Mouse (Mus musculus): ENCODE measurements around the gene Kap. TPM values are rescaled to one million over a fixed set of nuclear protein-coding genes. Genes with fewer than 3 reads are reported as not detected.
A peak's percentile ranks its signal among the peaks of the same experiment; 100 is the strongest.
"Not testable (repeated sequence)": the region's sequence is repeated elsewhere in the genome, so short reads cannot be mapped to it uniquely, and the experiment has no call there.

The Kap gene
- polyA plus RNA-seq (2016; fragmentation: Nextera tagmentation; extraction: Ambion mirVana): not detected in 2 replicates

DNA sequence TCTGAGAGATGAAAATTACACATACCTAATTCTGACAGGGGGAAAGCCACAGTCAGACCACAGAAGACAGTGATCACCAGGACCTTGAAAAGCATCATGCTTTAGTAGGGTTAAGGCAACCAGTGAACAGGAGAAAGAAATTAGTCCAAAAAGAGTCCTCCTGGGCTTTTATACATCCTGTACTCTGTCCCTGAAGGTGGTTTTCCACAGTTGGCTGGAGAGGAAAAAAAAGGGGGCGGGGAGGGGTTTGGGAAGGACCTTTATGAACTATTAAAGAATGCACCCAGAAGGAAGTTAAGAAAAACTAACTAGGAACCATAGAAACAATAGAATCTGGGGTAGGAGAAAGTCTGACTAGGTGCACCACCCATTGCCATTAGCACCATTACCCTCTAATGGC, at the start of gene Kap:
TSS of gene Kap (minus strand) at position 237 of the 400 bp plus-strand sequence.
- Histone ChIP-seq H3K4me1 (no peaks in the 10 kb centered on the region), H3K4me2 (no peak within 1 kb of the TSS), H3K27me3 (no peaks in the 10 kb centered on the region), H3K36me3 (replicated peaks) (no peaks in the 10 kb centered on the region), H3K27ac (no peak within 1 kb of the TSS), H3K9ac (no peak within 1 kb of the TSS), H3K9me3 (no peaks in the 10 kb centered on the region), H3K4me3 (replicated peaks) (no peak within 1 kb of the TSS)
- 92% methylated on average over 1 of the region's 1 CpGs for WGBS
- ATAC-seq (ENCODE audit: low FRiP score): no peak

DNA sequence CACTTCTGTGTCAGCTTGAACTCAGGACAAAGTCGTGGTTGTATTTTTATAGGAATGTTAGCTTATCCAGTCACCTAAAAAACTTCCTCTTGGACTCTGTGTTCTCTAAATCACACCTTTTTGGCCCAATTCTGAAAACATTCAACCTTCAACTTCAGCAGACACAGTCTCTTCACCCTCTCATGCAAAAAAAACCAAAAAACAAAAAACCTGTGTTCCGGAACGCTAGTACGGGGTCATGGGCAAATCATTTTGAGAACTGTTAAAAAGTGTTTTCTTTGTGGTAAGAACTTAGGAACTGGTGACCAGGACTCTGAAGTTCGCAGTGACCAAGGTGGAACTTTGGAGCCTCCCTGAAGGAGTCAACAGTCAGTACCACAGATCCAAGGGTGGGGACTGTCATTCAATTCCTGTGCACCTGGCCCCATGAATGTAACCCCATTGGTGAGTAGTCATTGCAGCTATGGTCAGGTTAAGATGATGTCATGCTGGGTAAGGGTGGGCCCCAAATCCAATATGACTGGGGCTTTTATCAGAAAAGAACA, 32.4 kb upstream of the Kap start:
- Histone ChIP-seq H3K27me3 (no peaks in the 10 kb centered on the region), H3K9me3 (peaks cover 2% of the 10 kb centered on the region; the same call in 1 of the 2 replicates), H3K36me3 (replicated peaks) (no peaks in the 10 kb centered on the region), H3K4me3 (replicated peaks) (no peak overlapping the region), H3K4me1 (no peaks in the 10 kb centered on the region), H3K27ac (no peak overlapping the region), H3K9ac (no peak overlapping the region), H3K4me2 (no peak overlapping the region)
- WGBS: 93% methylated on average over 5 of the region's 5 CpGs
- no peak for ATAC-seq (ENCODE audit: low FRiP score)

DNA sequence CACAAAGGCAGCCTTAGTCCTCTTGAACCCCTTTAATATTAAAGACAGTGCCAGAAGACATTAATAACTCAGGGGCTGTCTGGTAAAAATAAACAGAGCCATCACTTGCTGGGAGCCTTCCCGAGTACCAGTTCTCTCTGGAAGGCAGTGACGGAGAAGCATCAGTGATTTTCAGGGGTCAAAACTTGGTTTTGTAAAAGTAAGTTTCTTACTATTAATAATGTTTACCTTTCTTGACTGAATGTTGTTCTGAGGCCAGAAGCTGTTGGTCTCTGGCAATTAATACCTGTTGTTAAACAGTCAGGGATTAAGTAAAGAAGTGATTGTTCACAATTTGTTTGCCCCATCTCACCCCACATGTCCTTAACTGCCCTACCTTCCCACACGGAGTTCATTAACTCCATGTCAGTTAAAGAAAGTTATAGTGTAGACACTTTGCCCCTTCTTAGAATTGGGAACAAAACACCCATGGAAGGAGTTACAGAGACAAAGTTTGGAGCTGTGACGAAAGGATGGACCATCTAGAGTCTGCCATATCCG, 30.0 kb upstream of the Kap start:
- H3K27me3 ChIP-seq: no peaks in the 10 kb centered on the region
- no peak overlapping the region for H3K27ac ChIP-seq
- H3K36me3 ChIP-seq (replicated peaks): no peaks in the 10 kb centered on the region
- no peak overlapping the region for H3K4me2 ChIP-seq
- no peak overlapping the region for H3K9ac ChIP-seq
- no peaks in the 10 kb centered on the region for H3K4me1 ChIP-seq
- no peak for ATAC-seq (ENCODE audit: low FRiP score)
- peaks cover 3% of the 10 kb centered on the region; the same call in 1 of the 2 replicates for H3K9me3 ChIP-seq
- 82% methylated on average over 5 of the region's 5 CpGs for WGBS
- no peak overlapping the region for H3K4me3 ChIP-seq (replicated peaks)

DNA sequence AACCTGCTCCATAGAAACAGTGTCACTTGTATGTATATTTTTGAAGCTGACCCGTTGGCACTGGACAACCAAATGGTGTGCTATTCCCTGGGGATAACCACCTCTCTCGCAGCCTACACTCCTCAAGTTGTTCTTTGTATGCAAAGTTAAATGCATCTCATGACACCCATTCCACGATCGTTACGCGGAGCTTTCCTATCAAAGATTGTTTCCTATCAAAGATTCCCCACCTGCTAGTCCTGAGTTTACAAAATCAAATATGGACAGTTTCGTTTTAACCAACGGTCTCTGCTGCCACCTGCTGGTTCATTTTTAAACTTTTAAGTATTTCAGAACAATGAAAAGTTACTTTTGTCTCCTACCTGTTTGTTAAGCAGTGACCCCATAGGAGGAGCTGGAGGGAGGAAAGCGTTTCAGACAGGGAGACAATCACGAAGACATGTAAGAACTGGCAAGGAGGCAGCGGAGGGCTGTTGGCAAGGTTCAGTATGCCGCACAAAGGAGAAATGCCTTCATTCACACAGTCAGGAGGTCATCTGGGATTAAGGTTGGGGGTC, 22.4 kb upstream of the Kap start:
- Histone ChIP-seq H3K4me1 (no peaks in the 10 kb centered on the region), H3K36me3 (replicated peaks) (no peaks in the 10 kb centered on the region), H3K4me3 (replicated peaks) (no peak overlapping the region), H3K27me3 (no peaks in the 10 kb centered on the region), H3K27ac (no peak overlapping the region), H3K9me3 (0 out of 2 replicates have a peak, but pooled peaks cover 1% of the 10 kb centered on the region), H3K4me2 (no peak overlapping the region), H3K9ac (no peak overlapping the region)
- 27% methylated on average over 12 of the region's 12 CpGs for WGBS
- peak; percentile 3; the same call in 1 of the 2 replicates for ATAC-seq (ENCODE audit: low FRiP score)

DNA sequence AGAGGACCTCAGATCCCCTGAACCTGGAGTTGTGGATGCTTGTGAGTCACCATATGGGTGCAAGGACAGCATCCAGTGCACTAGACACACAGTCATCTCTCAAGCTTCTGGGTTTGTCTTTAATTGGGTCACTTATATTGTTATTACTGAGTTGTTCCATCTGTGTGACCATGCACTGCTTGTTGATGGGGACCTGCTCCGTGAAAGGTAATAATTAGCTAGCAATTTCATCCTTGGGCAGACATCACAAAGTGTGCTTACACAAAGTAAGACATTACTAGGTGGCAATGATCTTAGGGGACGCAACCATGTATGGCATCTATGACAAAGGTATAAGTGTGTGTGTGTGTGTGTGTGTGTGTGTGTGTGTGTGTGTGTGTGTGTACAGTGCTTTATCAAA, 19.1 kb upstream of the Kap start:
- ATAC-seq (ENCODE audit: low FRiP score): no peak
- H3K9me3 ChIP-seq: no peaks in the 10 kb centered on the region
- H3K9ac ChIP-seq: no peak overlapping the region
- no peak overlapping the region for H3K27ac ChIP-seq
- no peaks in the 10 kb centered on the region for H3K27me3 ChIP-seq
- 75% methylated on average over 2 of the region's 2 CpGs for WGBS
- H3K4me3 ChIP-seq (replicated peaks): no peak overlapping the region
- no peaks in the 10 kb centered on the region for H3K36me3 ChIP-seq (replicated peaks)
- no peaks in the 10 kb centered on the region for H3K4me1 ChIP-seq
- no peak overlapping the region for H3K4me2 ChIP-seq

DNA sequence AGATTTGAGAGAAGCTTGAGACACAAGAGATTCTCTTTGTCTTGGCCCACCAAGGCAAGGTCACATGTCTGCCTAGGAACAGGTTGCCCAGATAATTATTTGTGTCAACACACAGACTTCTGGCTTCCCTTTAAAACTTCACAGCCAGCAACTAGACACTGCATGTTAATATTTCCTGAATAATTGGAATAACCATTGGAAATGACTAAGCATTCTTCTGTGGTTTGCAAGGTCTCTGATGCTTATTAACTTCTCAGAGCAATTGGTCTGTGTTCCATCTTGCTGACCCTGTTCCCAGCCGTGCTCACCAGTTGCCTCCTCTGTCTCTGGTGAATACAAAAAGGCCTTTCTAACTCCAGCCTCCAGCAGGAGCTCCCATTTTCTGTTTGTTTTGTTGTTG, 17.6 kb upstream of the Kap start:
- H3K27me3 ChIP-seq: no peaks in the 10 kb centered on the region
- H3K4me2 ChIP-seq: no peak overlapping the region
- no peak for ATAC-seq (ENCODE audit: low FRiP score)
- H3K4me1 ChIP-seq: no peaks in the 10 kb centered on the region
- no peaks in the 10 kb centered on the region for H3K9me3 ChIP-seq
- no peaks in the 10 kb centered on the region for H3K36me3 ChIP-seq (replicated peaks)
- no peak overlapping the region for H3K4me3 ChIP-seq (replicated peaks)
- H3K27ac ChIP-seq: no peak overlapping the region
- WGBS: 74% methylated on average over 1 of the region's 1 CpGs
- H3K9ac ChIP-seq: no peak overlapping the region

DNA sequence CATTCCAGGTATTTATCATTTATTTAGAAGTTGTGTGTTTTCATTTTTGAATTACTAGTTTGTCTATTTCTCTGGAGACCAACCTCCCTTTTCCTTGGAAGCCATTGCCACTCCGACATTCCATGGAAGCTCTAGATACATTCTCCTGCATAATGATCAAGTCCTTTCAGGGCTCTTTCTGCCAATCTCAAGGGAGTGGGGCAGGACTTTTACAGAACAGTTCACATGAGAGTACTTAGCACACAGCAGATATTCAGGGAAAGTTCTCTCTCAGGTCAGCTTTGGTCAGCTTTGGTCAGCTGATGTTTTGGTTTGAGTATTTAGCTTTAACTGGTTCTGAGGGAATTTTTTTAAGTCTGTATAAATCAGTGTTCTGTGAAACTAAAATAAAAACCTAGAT, 14.8 kb upstream of the Kap start:
- Histone ChIP-seq H3K27me3 (no peaks in the 10 kb centered on the region), H3K36me3 (replicated peaks) (no peaks in the 10 kb centered on the region), H3K9me3 (no peaks in the 10 kb centered on the region), H3K4me1 (no peaks in the 10 kb centered on the region), H3K27ac (no peak overlapping the region), H3K4me2 (no peak overlapping the region), H3K4me3 (replicated peaks) (no peak overlapping the region), H3K9ac (no peak overlapping the region)
- ATAC-seq (ENCODE audit: low FRiP score): no peak
- 96% methylated on average over 1 of the region's 1 CpGs for WGBS

DNA sequence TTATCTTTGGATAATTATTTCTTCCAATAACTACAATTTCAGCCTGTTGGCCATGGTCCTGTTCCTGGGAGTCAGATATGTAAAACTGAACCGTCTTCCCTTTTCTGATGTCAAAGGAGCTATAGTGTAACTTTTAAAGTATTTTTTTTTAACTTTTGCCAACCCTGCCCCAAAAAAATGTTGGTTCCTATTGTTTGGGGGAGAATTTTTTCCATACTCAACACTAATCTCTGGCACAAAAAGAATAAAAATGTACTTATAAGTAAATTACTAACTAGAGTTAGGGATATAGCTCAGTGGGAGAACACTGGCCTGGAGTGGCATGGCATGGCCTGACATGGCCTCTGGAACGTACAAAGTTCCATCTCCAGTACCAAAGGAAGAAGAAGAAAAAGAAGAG, 2.3 kb upstream of the Kap start:
- ATAC-seq (ENCODE audit: low FRiP score): no peak
- no peaks in the 10 kb centered on the region for H3K4me1 ChIP-seq

DNA sequence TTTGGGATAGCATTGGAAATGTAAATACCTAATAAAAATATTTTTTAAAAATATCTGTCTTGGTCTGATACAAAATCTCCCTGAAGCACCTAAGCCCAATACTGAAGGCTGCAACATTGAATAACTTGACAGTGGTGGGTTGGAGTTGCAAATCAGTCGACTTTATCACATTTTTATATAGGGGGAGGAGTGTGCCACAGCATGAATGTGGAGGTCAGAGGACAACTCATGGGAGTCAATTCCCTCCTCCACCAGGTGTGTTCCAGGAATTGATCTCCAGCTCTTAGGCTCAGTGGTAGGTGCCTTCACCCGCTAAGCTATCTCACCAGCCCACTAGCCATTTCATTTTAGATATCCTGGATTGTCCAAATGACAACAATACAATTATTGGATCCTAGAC, 4.2 kb downstream of the Kap start:
- Histone ChIP-seq H3K27ac (no peak overlapping the region), H3K9me3 (no peaks in the 10 kb centered on the region), H3K9ac (no peak overlapping the region), H3K36me3 (replicated peaks) (no peaks in the 10 kb centered on the region), H3K27me3 (no peaks in the 10 kb centered on the region), H3K4me3 (replicated peaks) (no peak overlapping the region), H3K4me2 (no peak overlapping the region), H3K4me1 (no peaks in the 10 kb centered on the region)
- 76% methylated on average over 2 of the region's 2 CpGs for WGBS
- ATAC-seq (ENCODE audit: low FRiP score): no peak

More for the DNA sequence above, 2.3 kb upstream of the Kap start:
- WGBS: 85% methylated on average over 2 of the region's 2 CpGs
- H3K36me3 ChIP-seq (replicated peaks): no peaks in the 10 kb centered on the region
- H3K9ac ChIP-seq: no peak overlapping the region
- H3K27me3 ChIP-seq: no peaks in the 10 kb centered on the region
- no peak overlapping the region for H3K4me2 ChIP-seq
- no peak overlapping the region for H3K27ac ChIP-seq
- no peaks in the 10 kb centered on the region for H3K9me3 ChIP-seq
- no peak overlapping the region for H3K4me3 ChIP-seq (replicated peaks)

DNA sequence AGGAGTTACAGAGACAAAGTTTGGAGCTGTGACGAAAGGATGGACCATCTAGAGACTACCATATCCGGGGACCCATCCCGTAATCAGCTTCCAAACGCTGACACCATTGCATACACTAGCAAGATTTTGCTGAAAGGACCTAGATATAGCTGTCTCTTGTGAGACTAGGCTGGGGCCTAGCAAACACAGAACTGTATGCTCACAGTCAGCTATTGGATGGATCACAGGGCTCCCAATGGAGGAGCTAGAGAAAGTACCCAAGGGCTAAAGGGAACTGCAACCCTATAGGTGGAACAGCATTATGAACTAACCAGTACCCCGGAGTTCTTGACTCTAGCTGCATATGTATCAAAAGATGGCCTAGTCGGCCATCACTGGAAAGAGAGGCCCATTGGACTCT, 4.7 kb downstream of the Kap start:
- 85% methylated on average over 6 of the region's 6 CpGs for WGBS
- H3K4me1 ChIP-seq; H3K27ac ChIP-seq; H3K4me3 ChIP-seq (replicated peaks); H3K4me2 ChIP-seq; H3K9ac ChIP-seq; H3K27me3 ChIP-seq; H3K9me3 ChIP-seq; ATAC-seq (ENCODE audit: low FRiP score); H3K36me3 ChIP-seq (replicated peaks): not testable (repeated sequence)

DNA sequence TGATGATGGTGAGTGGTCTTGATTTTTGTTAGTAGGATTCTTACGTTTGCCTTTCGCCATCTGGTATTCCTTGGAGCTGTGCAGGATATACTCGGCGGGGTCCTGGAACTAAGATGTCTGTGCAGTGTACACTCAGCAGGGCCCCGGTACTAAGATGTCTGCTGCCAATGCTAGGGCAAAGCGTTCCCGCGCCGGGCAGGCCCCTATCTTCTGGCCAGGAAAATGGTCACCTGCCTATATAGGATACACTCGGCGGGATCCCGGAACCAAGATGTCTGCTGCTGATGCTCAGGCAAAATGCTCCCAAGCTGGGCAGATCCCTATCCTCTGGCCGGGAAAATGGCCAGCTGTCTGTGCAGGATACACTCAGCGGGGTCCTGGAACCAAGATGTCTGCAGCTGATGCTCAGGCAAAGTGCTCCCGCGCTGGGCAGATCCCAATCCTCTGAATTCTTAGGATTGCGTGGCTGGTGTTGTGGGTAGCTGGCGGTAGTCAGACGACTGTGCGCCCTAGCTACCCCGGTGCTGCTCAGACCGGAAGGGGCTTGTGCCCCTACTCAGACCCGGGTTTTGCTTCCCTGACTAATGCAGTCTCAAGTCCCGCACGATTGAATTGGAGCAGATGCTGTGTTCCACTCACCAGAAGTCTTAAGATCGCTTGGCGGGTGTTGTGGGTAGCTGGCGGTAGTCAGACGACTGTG, 15.1 kb downstream of the Kap start:
- not testable (repeated sequence) for H3K27ac ChIP-seq; H3K9ac ChIP-seq; H3K9me3 ChIP-seq; H3K27me3 ChIP-seq; H3K4me2 ChIP-seq; H3K36me3 ChIP-seq (replicated peaks); H3K4me1 ChIP-seq; ATAC-seq (ENCODE audit: low FRiP score); H3K4me3 ChIP-seq (replicated peaks)
- 90% methylated on average over 29 of the region's 29 CpGs for WGBS

DNA sequence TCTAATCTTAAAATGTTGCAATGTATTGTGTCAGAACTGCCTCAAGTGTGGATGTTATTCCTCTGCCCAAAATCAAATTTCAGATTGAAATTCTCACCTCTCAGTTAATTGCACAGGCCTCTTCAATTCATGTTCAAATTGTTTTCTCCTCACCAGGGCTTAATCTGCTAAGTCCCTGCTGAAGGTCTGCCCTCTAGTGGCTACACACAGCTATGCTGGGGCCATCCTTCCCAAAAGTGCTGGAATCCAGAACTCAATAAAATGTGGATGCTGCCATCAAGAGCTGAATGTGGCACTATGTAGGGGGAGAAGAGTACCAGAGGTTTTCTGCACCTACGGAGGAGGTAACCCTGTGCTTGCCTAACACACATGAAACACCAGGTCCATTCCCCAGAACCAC, 41.2 kb downstream of the Kap start:
- no peak overlapping the region for H3K4me2 ChIP-seq
- no peak overlapping the region for H3K27ac ChIP-seq
- no peaks in the 10 kb centered on the region for H3K4me1 ChIP-seq
- no peak overlapping the region for H3K4me3 ChIP-seq (replicated peaks)
- H3K36me3 ChIP-seq (replicated peaks): no peaks in the 10 kb centered on the region
- H3K27me3 ChIP-seq: no peaks in the 10 kb centered on the region
- 53% methylated on average over 1 of the region's 1 CpGs for WGBS
- 0 out of 2 replicates have a peak, but pooled peaks cover 3% of the 10 kb centered on the region for H3K9me3 ChIP-seq
- H3K9ac ChIP-seq: no peak overlapping the region
- no peak for ATAC-seq (ENCODE audit: low FRiP score)

Data from forebrain, embryonic 12.5 days (tissue).